Mouse (Mus musculus) forebrain, embryonic 12.5 days (tissue): ENCODE results near the gene Zfp595. TPM values are rescaled to one million over a fixed set of nuclear protein-coding genes. Genes with fewer than 3 reads are reported as not detected.
A peak's percentile ranks its signal among the peaks of the same experiment; 100 is the strongest.
"Not testable (repeated sequence)": the region's sequence is repeated elsewhere in the genome, so short reads cannot be mapped to it uniquely, and the experiment has no call there.

Source experiments
- ATAC-seq: fragments of 200-750 bp; cut with Nextera tagmentation; 2 replicates; pipeline ENCODE4 v1.8.0; 2017; ENCODE audit warnings: moderate TSS enrichment; ENCODE audit not compliant: low FRiP score
- H3K27ac ChIP-seq: fragments of 300-500 bp; sonication (generic); 2 replicates; pipeline ENCODE4 v1.5.1; 2016; ENCODE audit warnings: mild to moderate bottlenecking
- H3K27me3 ChIP-seq: fragments of 300-500 bp; sonication (generic); 2 replicates; pipeline ENCODE4 v1.6.1; 2016; ENCODE audit warnings: mild to moderate bottlenecking
- H3K36me3 ChIP-seq: fragments of 300-500 bp; sonication (generic); replicated peaks from 2 replicates; pipeline ENCODE4 v1.6.1; 2016; ENCODE audit warnings: mild to moderate bottlenecking
- H3K4me1 ChIP-seq: fragments of 300-500 bp; sonication (generic); 2 replicates; pipeline ENCODE4 v1.6.1; 2016
- H3K4me2 ChIP-seq: fragments of 300-500 bp; sonication (generic); 2 replicates; pipeline ENCODE4 v1.6.1; 2016; ENCODE audit warnings: mild to moderate bottlenecking, moderate library complexity
- H3K4me3 ChIP-seq: fragments of 300-500 bp; sonication (generic); replicated peaks from 2 replicates; pipeline ENCODE4 v1.5.1; 2016; ENCODE audit warnings: mild to moderate bottlenecking
- H3K9ac ChIP-seq: fragments of 300-500 bp; sonication (generic); 2 replicates; pipeline ENCODE4 v1.6.1; 2016; ENCODE audit warnings: mild to moderate bottlenecking
- H3K9me3 ChIP-seq: fragments of 300-500 bp; sonication (generic); 2 replicates; pipeline ENCODE4 v1.6.1; 2016
- WGBS: fragments of 180-500 bp; shearing (Covaris S2); methylation state at CpG from one replicate; pipeline ENCODE4 v1.1.7; 2016; 5-methylcytosine and 5-hydroxymethylcytosine counted together
- polyA plus RNA-seq: library from polyadenylated mRNA; unstranded; fragments of >200 nt; fragmentation: Nextera tagmentation; extraction: Ambion mirVana; gene quantifications from 2 replicates; pipeline ENCODE4 v1.2.1, GENCODE M21; 2016

Zfp595 gene
- 1.6 and 2.2 TPM in 2 replicates for polyA plus RNA-seq

GRCm38 (mm10) chr13:67332019-67332724 is at the start of gene Zfp595:
Gene Zfp595, minus strand, starts transcription at chr13:67332570.
- Histone ChIP-seq H3K4me1 (peaks cover 9% of the 10 kb centered on the region), H3K27me3 (no peaks in the 10 kb centered on the region), H3K27ac (no peak within 1 kb of the TSS), H3K4me3 (peak within 1 kb of the TSS; percentile 53), H3K9ac (peak within 1 kb of the TSS; percentile 55), H3K9me3 (no peaks in the 10 kb centered on the region), H3K36me3 (no peaks in the 10 kb centered on the region), H3K4me2 (peak within 1 kb of the TSS; percentile 65)
- peak; percentile 92 for ATAC-seq
- 17% methylated on average over 17 of the region's 17 CpGs for WGBS

- not testable (repeated sequence) for H3K4me3 ChIP-seq, H3K4me2 ChIP-seq, H3K9me3 ChIP-seq, H3K9ac ChIP-seq, H3K4me1 ChIP-seq, H3K36me3 ChIP-seq, ATAC-seq, H3K27ac ChIP-seq, H3K27me3 ChIP-seq
- WGBS = 63% methylated on average over 3 of the region's 3 CpGs
These were observed 43.9 kb upstream of the Zfp595 start for GRCm38 (mm10) chr13:67376255-67376654.

DNA sequence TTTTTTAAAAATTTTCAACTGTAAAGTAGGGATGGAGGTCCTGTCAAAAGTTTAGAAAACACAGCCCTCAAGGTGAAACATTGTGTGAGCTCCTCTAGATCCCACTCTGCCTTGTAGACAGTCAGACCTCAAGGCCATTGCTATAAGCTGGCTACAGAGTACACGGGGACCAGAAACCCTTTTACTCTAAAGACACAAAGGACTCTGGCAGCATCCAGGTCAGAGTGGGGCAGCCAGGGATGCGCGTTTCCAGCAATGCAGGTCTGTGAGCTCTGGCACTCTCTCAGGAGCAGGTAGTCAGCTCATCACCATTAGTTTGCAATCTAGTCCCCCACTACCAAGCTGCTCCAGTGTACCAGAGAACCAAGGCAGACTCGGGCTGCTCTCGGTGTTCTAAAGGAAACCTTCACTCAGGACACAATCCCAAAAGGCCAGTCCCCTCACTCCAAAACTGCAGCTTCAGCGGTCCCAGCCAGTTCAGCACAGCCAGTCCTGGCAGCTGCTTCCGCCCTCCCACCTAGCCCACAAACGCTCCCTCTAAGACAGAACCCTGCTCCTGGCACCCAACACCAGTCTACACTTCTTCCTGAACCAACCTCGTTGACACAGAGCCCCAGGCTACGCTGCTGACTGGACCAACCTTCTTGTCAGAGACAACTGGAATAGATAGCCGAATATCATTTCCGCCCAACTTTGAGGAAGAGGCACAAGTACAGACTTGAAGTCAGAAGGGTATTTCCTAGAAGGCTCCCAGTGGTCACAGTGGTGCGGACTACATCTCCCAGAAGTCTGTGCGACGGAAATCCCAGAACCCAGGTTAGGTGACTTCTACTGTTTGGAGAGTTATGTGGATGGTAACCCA is 42.9 kb upstream of the Zfp595 start, which contains the start of the genes Gm28041 and Zfp456:
Gm28041 (minus strand) TSS at position 684 of the 862 bp plus-strand sequence.
Zfp456 (minus strand) TSS at position 761 of the 862 bp plus-strand sequence.
- Histone ChIP-seq H3K4me3 (peak within 1 kb of the TSS; percentile 37), H3K4me2 (peak within 1 kb of the TSS; percentile 51), H3K9ac (peak within 1 kb of the TSS; percentile 17; the same call in 1 of the 2 replicates)
- peak; percentile 85 for ATAC-seq
- WGBS = 20% methylated on average over 15 of the region's 15 CpGs
- not testable (repeated sequence) for H3K36me3 ChIP-seq, H3K9me3 ChIP-seq, H3K27ac ChIP-seq, H3K27me3 ChIP-seq, H3K4me1 ChIP-seq

DNA sequence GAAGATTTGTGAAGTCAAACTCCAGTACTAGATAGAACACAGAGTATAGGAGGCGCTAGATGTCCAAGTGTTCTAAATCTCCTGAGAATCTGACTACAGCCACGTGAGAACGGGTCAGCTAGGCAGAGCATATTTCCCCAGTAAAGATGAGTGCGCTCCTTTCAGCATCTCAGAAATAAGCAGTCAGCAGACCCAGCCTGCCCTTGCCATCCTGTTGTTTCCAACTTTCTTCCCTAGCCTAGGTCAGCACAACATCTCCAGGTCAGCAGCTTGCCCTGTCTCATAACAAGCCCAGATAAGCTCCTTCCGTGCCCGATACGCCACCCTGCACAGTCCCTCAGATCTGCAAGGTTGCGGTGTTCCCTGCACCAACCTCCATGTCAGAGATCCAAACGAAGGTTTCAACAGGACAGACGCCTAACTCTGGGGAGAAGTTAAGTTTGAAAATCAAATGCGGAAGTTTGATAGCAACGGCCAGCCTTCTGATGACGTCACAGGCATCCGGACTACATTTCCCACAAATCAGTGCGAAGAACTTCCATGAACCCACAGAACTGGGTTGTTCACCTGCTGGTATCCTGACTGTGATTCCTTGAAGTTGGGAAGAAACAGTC is 27.9 kb upstream of the Zfp595 start, which contains the start of the genes Gm28044 and Zfp953:
Gm28044 (minus strand) TSS at position 406 of the 614 bp plus-strand sequence.
Zfp953 (minus strand) TSS at position 475 of the 614 bp plus-strand sequence.
- under 1% methylated on average over 15 of the region's 15 CpGs for WGBS
- Histone ChIP-seq H3K4me1 (peaks cover 6% of the 10 kb centered on the region), H3K27me3 (no peaks in the 10 kb centered on the region), H3K4me2 (peak within 1 kb of the TSS; percentile 61), H3K4me3 (peak within 1 kb of the TSS; percentile 71), H3K27ac (no peak within 1 kb of the TSS), H3K9me3 (no peaks in the 10 kb centered on the region), H3K9ac (peak within 1 kb of the TSS; percentile 63), H3K36me3 (no peaks in the 10 kb centered on the region)
- ATAC-seq = peak; percentile 95

GRCm38 (mm10) chr13:67351854-67352253 is 19.5 kb upstream of the Zfp595 start:
- no peak overlapping the region for H3K4me2 ChIP-seq
- H3K4me3 ChIP-seq = no peak overlapping the region
- H3K9ac ChIP-seq = no peak overlapping the region
- no peaks in the 10 kb centered on the region for H3K9me3 ChIP-seq
- no peaks in the 10 kb centered on the region for H3K4me1 ChIP-seq
- no peaks in the 10 kb centered on the region for H3K27me3 ChIP-seq
- no peak for ATAC-seq
- no peaks in the 10 kb centered on the region for H3K36me3 ChIP-seq
- no peak overlapping the region for H3K27ac ChIP-seq

DNA sequence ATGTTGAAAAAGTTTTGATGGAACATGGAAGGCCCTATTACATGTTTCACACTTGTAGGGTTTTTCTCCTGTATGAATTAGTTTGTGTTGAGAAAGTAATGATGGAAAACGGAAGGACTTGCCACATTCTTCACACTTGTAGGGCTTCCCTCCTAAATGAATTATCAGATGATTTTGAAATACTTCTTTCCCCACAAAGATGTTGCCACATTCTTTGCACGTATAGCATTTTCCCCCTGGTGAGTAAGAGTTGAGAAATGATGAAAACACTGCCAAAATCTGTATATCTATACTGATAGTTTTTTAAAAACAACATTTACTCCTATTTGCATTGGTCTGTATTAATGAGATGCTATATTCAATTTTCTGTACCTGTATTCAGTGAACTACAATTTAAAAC is 11.1 kb upstream of the Zfp595 start:
- WGBS = 87% methylated on average over 2 of the region's 2 CpGs
- Histone ChIP-seq H3K27ac (no peak overlapping the region), H3K4me2 (no peak overlapping the region), H3K4me3 (no peak overlapping the region), H3K27me3 (no peaks in the 10 kb centered on the region), H3K9ac (no peak overlapping the region), H3K36me3 (no peaks in the 10 kb centered on the region), H3K4me1 (no peaks in the 10 kb centered on the region), H3K9me3 (no peaks in the 10 kb centered on the region)
- no peak for ATAC-seq

GRCm38 (mm10) chr13:67332877-67333276 is 507 bp upstream of the Zfp595 start:
- ATAC-seq = peak; percentile 28; the same call in 1 of the 2 replicates
- peak overlapping the region; percentile 55 for H3K9ac ChIP-seq
- H3K36me3 ChIP-seq = no peaks in the 10 kb centered on the region
- peak overlapping the region; percentile 65 for H3K4me2 ChIP-seq
- H3K27ac ChIP-seq = no peak overlapping the region
- 64% methylated on average over 1 of the region's 1 CpGs for WGBS
- no peaks in the 10 kb centered on the region for H3K27me3 ChIP-seq
- H3K9me3 ChIP-seq = no peaks in the 10 kb centered on the region
- H3K4me1 ChIP-seq = peaks cover 9% of the 10 kb centered on the region
- H3K4me3 ChIP-seq = peak overlapping the region; percentile 53

DNA sequence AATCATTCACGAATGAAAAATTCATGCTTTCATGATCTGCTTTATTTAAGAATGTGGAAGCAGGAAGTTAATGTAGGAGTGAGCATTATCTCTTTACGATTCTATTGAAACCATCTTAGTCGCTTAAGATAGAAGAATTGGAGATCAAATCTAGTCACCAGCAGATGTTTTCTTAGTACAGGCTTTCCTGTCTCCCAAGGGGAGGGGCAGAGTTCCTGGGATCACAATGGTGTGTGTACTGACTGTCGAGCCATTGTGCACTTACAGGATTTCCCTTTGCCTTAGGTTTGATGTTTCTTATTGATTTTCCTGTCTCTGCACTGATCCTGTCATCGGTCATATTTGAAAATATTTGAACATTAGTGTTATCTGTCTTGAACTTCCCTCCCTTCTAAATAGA is 25.7 kb downstream of the Zfp595 start:
- H3K27ac ChIP-seq = no peak overlapping the region
- H3K4me3 ChIP-seq = peak overlapping the region; percentile 64
- ATAC-seq = peak; percentile 66
- WGBS = 37% methylated on average over 5 of the region's 5 CpGs
- H3K27me3 ChIP-seq = no peaks in the 10 kb centered on the region
- H3K36me3 ChIP-seq = no peaks in the 10 kb centered on the region
- H3K4me2 ChIP-seq = peak overlapping the region; percentile 78
- 0 out of 2 replicates have a peak overlapping the region, but pooled peaks have one; percentile 71 for H3K9ac ChIP-seq
- H3K4me1 ChIP-seq = peaks cover 7% of the 10 kb centered on the region
- no peaks in the 10 kb centered on the region for H3K9me3 ChIP-seq

- no peak within 1 kb of the TSS for H3K27ac ChIP-seq
- H3K4me1 ChIP-seq = peaks cover 7% of the 10 kb centered on the region
- 10% methylated on average over 16 of the region's 16 CpGs for WGBS
These were observed 26.3 kb downstream of the Zfp595 start, which contains the start of gene Zfp457 for GRCm38 (mm10) chr13:67305822-67306672. Gene Zfp457, minus strand, starts transcription at chr13:67306485.

DNA sequence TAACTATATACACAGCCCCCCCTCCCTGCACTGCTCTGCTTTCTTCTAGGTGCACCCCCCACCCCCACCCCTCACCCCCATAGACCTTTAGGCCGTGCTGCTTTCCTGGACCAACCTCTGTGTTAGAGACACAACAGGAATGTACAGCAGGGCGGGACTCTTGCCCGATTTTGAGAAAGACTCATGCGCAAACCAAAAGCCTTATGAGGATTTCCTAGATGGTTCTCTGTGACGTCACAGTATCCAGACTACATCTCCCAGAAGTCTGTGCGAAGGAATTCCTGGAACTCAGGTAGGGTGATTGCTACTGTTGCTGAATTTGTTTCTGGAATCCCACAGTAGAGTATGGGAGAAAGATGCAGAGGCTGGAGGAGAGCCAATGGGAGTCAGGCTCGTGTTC is 54.1 kb downstream of the Zfp595 start, which contains the start of gene Zfp458:
Zfp458 (minus strand) TSS at position 153 of the 400 bp plus-strand sequence.
- Histone ChIP-seq H3K9ac (no peak within 1 kb of the TSS), H3K4me3 (no peak within 1 kb of the TSS), H3K9me3 (no peaks in the 10 kb centered on the region), H3K4me1 (no peaks in the 10 kb centered on the region), H3K27me3 (no peaks in the 10 kb centered on the region), H3K36me3 (no peaks in the 10 kb centered on the region), H3K4me2 (no peak within 1 kb of the TSS), H3K27ac (no peak within 1 kb of the TSS)
- WGBS = 47% methylated on average over 7 of the region's 7 CpGs
- ATAC-seq = no peak

More at GRCm38 (mm10) chr13:67305822-67306672, 26.3 kb downstream of the Zfp595 start, which contains the start of gene Zfp457:
- peak within 1 kb of the TSS; percentile 64 for H3K4me3 ChIP-seq
- peak within 1 kb of the TSS; percentile 78 for H3K4me2 ChIP-seq
- no peaks in the 10 kb centered on the region for H3K36me3 ChIP-seq
- H3K9ac ChIP-seq = peak within 1 kb of the TSS; percentile 71
- H3K9me3 ChIP-seq = no peaks in the 10 kb centered on the region
- no peaks in the 10 kb centered on the region for H3K27me3 ChIP-seq
- peak; percentile 99 for ATAC-seq

DNA sequence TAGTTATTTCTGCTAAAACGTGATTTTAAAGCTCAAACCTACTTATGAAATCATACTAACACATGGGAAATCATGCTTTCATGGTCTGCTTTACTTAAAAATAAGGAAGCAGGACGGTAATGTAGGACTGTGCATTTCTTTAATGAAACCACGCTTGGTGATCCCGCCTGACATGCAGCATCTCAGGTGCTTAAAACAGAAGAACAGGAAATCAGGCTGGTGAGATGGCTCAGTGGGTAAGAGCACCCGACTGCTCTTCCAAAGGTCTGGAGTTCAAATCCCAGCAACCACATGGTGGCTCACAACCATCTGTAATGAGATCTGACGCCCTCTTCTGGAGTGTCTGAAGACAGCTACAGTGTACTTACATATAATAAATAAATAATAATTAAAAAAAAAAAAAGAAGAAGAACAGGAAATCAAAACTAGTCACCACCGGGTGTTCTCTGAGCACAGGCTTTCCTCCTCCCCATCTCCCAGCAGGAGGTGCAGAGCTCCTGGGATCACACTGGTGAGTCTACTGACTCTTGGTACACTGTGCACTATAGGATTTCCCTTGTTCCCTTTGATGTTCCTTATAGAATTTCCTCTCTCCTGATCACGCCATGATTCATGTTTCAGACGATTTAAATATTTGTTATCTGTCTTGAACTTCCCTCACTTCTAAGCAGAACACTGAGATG is 62.8 kb downstream of the Zfp595 start:
- H3K27ac ChIP-seq, H3K36me3 ChIP-seq, H3K9me3 ChIP-seq, H3K4me1 ChIP-seq, H3K27me3 ChIP-seq: not testable (repeated sequence)
- Histone ChIP-seq H3K4me2 (peak overlapping the region; percentile 69), H3K9ac (peak overlapping the region; percentile 44; the same call in 1 of the 2 replicates), H3K4me3 (peak overlapping the region; percentile 70)
- 45% methylated on average over 8 of the region's 9 CpGs for WGBS
- ATAC-seq = peak; percentile 78
